Mouse (Mus musculus) heart, postnatal 0 days (tissue): ENCODE results near the gene Arid1b. TPM values are rescaled to one million over a fixed set of nuclear protein-coding genes. Genes with fewer than 3 reads are reported as not detected.

Source experiments
- ATAC-seq: fragments of 200-750 bp; cut with Nextera tagmentation; 2 replicates; pipeline ENCODE4 v1.8.0; 2017; ENCODE audit warnings: low read depth, moderate number of reproducible peaks, moderate library complexity; ENCODE audit not compliant: insufficient read depth
- DNase-seq: peaks from one replicate; pipeline ENCODE4 v3.0.0-alpha.2; 2016; ENCODE audit warnings: low spot score
- H3K27ac ChIP-seq: fragments of 300-500 bp; sonication (generic); 2 replicates; pipeline ENCODE4 v1.5.1; 2014; ENCODE audit warnings: low read depth, mild to moderate bottlenecking
- H3K27me3 ChIP-seq: fragments of 300-500 bp; sonication (generic); 2 replicates; pipeline ENCODE4 v1.6.1; 2014; ENCODE audit warnings: low read length, mixed read lengths; ENCODE audit not compliant: control insufficient read depth, insufficient read depth
- H3K36me3 ChIP-seq: fragments of 300-500 bp; sonication (generic); replicated peaks from 2 replicates; pipeline ENCODE4 v1.6.1; 2014; ENCODE audit warnings: low read length, mixed read lengths; ENCODE audit not compliant: control insufficient read depth, insufficient read depth
- H3K4me1 ChIP-seq: fragments of 300-500 bp; sonication (generic); 2 replicates; pipeline ENCODE4 v1.6.1; 2014; ENCODE audit warnings: antibody characterized with exemption; ENCODE audit not compliant: control insufficient read depth, insufficient read depth
- H3K4me2 ChIP-seq: fragments of 300-500 bp; sonication (generic); 2 replicates; pipeline ENCODE4 v1.6.1; 2014; ENCODE audit warnings: low read depth, mild to moderate bottlenecking, low read length, moderate library complexity
- H3K4me3 ChIP-seq: fragments of 300-500 bp; sonication (generic); 2 replicates; pipeline ENCODE4 v1.5.1; 2014; ENCODE audit warnings: low read depth, low read length
- H3K9ac ChIP-seq: fragments of 300-500 bp; sonication (generic); replicated peaks from 2 replicates; pipeline ENCODE4 v1.6.1; 2014; ENCODE audit warnings: low read depth, low read length, mixed read lengths
- H3K9me3 ChIP-seq: fragments of 300-500 bp; sonication (generic); replicated peaks from 2 replicates; pipeline ENCODE4 v1.6.1; 2016; ENCODE audit warnings: low read length; ENCODE audit not compliant: control insufficient read depth
- CTCF ChIP-seq: IDR thresholded peaks from 2 replicates; pipeline ENCODE4 v1.5.1; 2016; ENCODE audit warnings: antibody characterized with exemption, control low read depth, low read depth
- EP300 ChIP-seq: IDR thresholded peaks from 2 replicates; pipeline ENCODE4 v1.6.1; 2016; ENCODE audit warnings: antibody characterized with exemption, low read depth
- WGBS: fragments of 180-500 bp; shearing (Covaris S2); extraction: QIAGEN DNeasy Blood & Tissue Kit; methylation state at CpG from one replicate; pipeline ENCODE4 v1.1.7; 2014; 5-methylcytosine and 5-hydroxymethylcytosine counted together
- polyA plus RNA-seq: library from polyadenylated mRNA; unstranded; fragments of >200 nt; fragmentation: Nextera tagmentation; extraction: Ambion mirVana; gene quantifications from 2 replicates; pipeline ENCODE4 v1.2.1, GENCODE M21; 2015
- total RNA-seq: library from RNA; depleted of rRNA; stranded (reverse); fragments of >200 nt; gene quantifications from 2 replicates; pipeline ENCODE4 v1.2.3, GENCODE M21; 2014; ENCODE audit warnings: low replicate concordance

Gene Arid1b
- total and polyA plus RNA-seq, 2 experiments from 2014 or later: 4.4 to 27.3 TPM

GRCm38 (mm10) chr17:5143735-5144439, 149.8 kb downstream of the Arid1b start:
- Histone ChIP-seq H3K36me3 (no peaks in the 10 kb centered on the region), H3K27me3 (no peaks in the 10 kb centered on the region), H3K4me1 (peaks cover 11% of the 10 kb centered on the region; the same call in 1 of the 2 replicates), H3K9ac (no peak overlapping the region), H3K4me2 (no peak overlapping the region), H3K27ac (no peak overlapping the region), H3K4me3 (no peak overlapping the region), H3K9me3 (no peaks in the 10 kb centered on the region)
- no peak for TF ChIP-seq CTCF
- no peak for TF ChIP-seq EP300
- 96% methylated on average over 6 of the region's 6 CpGs for WGBS
- no peak for ATAC-seq
- no peak for DNase-seq

- Histone ChIP-seq H3K4me1 (peaks cover 7% of the 10 kb centered on the region), H3K4me3 (no peak overlapping the region), H3K9me3 (no peaks in the 10 kb centered on the region), H3K36me3 (no peaks in the 10 kb centered on the region), H3K27me3 (no peaks in the 10 kb centered on the region), H3K4me2 (no peak overlapping the region), H3K27ac (0 out of 2 replicates have a peak overlapping the region, but pooled peaks have one; percentile 22), H3K9ac (no peak overlapping the region)
- TF ChIP-seq CTCF: no peak
- no peak for TF ChIP-seq EP300
- 31% methylated on average over 7 of the region's 7 CpGs for WGBS
- peak; percentile 55 for DNase-seq
- ATAC-seq: peak; percentile 88
Measured at GRCm38 (mm10) chr17:5150660-5151063, 156.5 kb downstream of the Arid1b start.

GRCm38 (mm10) chr17:5151852-5152251, 157.7 kb downstream of the Arid1b start:
- no peak for DNase-seq
- 88% methylated on average over 11 of the region's 11 CpGs for WGBS
- Histone ChIP-seq H3K4me1 (peaks cover 7% of the 10 kb centered on the region), H3K9ac (no peak overlapping the region), H3K27me3 (no peaks in the 10 kb centered on the region), H3K4me2 (no peak overlapping the region), H3K36me3 (no peaks in the 10 kb centered on the region), H3K4me3 (no peak overlapping the region), H3K9me3 (no peaks in the 10 kb centered on the region), H3K27ac (no peak overlapping the region)
- TF ChIP-seq EP300: no peak
- no peak for TF ChIP-seq CTCF
- no peak for ATAC-seq

- TF ChIP-seq CTCF: no peak
- TF ChIP-seq EP300: no peak
- ATAC-seq (no peak), DNase-seq (no peak)
- Histone ChIP-seq H3K27me3 (no peaks in the 10 kb centered on the region), H3K9ac (no peak overlapping the region), H3K9me3 (no peaks in the 10 kb centered on the region), H3K4me1 (peaks cover 7% of the 10 kb centered on the region), H3K4me3 (no peak overlapping the region), H3K4me2 (no peak overlapping the region), H3K36me3 (no peaks in the 10 kb centered on the region), H3K27ac (no peak overlapping the region)
- WGBS: 90% methylated on average over 2 of the region's 2 CpGs
Measured at GRCm38 (mm10) chr17:5153461-5153860, 159.3 kb downstream of the Arid1b start.

- Histone ChIP-seq H3K9me3 (no peaks in the 10 kb centered on the region), H3K4me2 (no peak overlapping the region), H3K27ac (no peak overlapping the region), H3K9ac (no peak overlapping the region), H3K27me3 (no peaks in the 10 kb centered on the region), H3K4me3 (no peak overlapping the region), H3K36me3 (no peaks in the 10 kb centered on the region), H3K4me1 (peaks cover 7% of the 10 kb centered on the region)
- ATAC-seq: no peak
- DNase-seq: no peak
- no peak for TF ChIP-seq EP300
- TF ChIP-seq CTCF: no peak
- 53% methylated on average over 6 of the region's 6 CpGs for WGBS
Measured at GRCm38 (mm10) chr17:5154322-5154721, 160.2 kb downstream of the Arid1b start.

GRCm38 (mm10) chr17:5157609-5158008, 163.5 kb downstream of the Arid1b start:
- Histone ChIP-seq H3K9ac (no peak overlapping the region), H3K9me3 (no peaks in the 10 kb centered on the region), H3K4me1 (no peaks in the 10 kb centered on the region), H3K27ac (no peak overlapping the region), H3K4me3 (no peak overlapping the region), H3K27me3 (no peaks in the 10 kb centered on the region), H3K36me3 (no peaks in the 10 kb centered on the region), H3K4me2 (no peak overlapping the region)
- 79% methylated on average over 7 of the region's 7 CpGs for WGBS
- no peak for DNase-seq
- TF ChIP-seq EP300 (no peak), CTCF (no peak)
- no peak for ATAC-seq
